Mouse (Mus musculus) MEL (cell line): ENCODE measurements at regions not wholly inside any gene's neighbourhood (a gene's known extent, or its start where the extent isn't known, plus 50 kb on each side); places are given as distances from the start of the nearest gene placed in this dataset.

Source experiments
- DNase-seq: peaks from one replicate; pipeline ENCODE4 v3.0.0; 2011; ENCODE audit warnings: low read depth, low spot score
- H3K27ac ChIP-seq: 2 replicates; pipeline ENCODE4 v1.5.1; 2012; ENCODE audit warnings: low read depth, mild to moderate bottlenecking, control low read depth, low read length, moderate library complexity; ENCODE audit not compliant: control insufficient read depth
- H3K27me3 ChIP-seq, 2 experiments: fragments of 150-350 bp in 1 of 2; sonication (generic) in 1 of 2; 2 replicates each; pipeline ENCODE4 v1.6.1; 2012; ENCODE audit warnings: low read length in 2 of 2, mild to moderate bottlenecking in 2 of 2, improper control_type of control experiment in 1 of 2, moderate library complexity in 1 of 2; ENCODE audit not compliant: insufficient read depth in 2 of 2, control insufficient read depth in 1 of 2
- H3K36me3 ChIP-seq, 2 experiments: 2 replicates each; pipeline ENCODE4 v1.6.1; 2012 to 2014; ENCODE audit warnings: low read length in 2 of 2, improper control_type of control experiment in 1 of 2, inconsistent platforms in 1 of 2, mild to moderate bottlenecking in 1 of 2; ENCODE audit not compliant: insufficient read depth in 2 of 2, control insufficient read depth in 1 of 2
- H3K4me1 ChIP-seq, 2 experiments: fragments of 150-350 bp in 1 of 2; sonication (generic) in 1 of 2; 2 replicates each; pipeline ENCODE4 v1.6.1; 2012; ENCODE audit warnings: low read length in 2 of 2, improper control_type of control experiment in 1 of 2, mild to moderate bottlenecking in 1 of 2; ENCODE audit not compliant: insufficient read depth in 2 of 2, control insufficient read depth in 1 of 2
- H3K4me3 ChIP-seq, 2 experiments: fragments of 150-350 bp in 1 of 2; sonication (generic) in 1 of 2; 2 replicates each; pipeline ENCODE4 v1.5.1; 2012; ENCODE audit warnings: low read depth in 2 of 2, low read length in 2 of 2, mild to moderate bottlenecking in 2 of 2, moderate library complexity in 2 of 2, control low read depth in 1 of 2, improper control_type of control experiment in 1 of 2; ENCODE audit not compliant: control insufficient read depth in 1 of 2, insufficient read depth in 1 of 2
- H3K79me2 ChIP-seq: 2 replicates; pipeline ENCODE4 v1.6.1; 2012; ENCODE audit warnings: mild to moderate bottlenecking, low read length, moderate library complexity; ENCODE audit not compliant: control insufficient read depth, poor library complexity, insufficient read depth
- H3K9ac ChIP-seq: 2 replicates; pipeline ENCODE4 v1.6.1; 2012; ENCODE audit warnings: low read depth, mild to moderate bottlenecking, control low read depth, low read length, moderate library complexity; ENCODE audit not compliant: control insufficient read depth, poor library complexity, severe bottlenecking
- H3K9me3 ChIP-seq: fragments of 150-350 bp; sonication (generic); replicated peaks from 2 replicates; pipeline ENCODE4 v1.6.1; 2012; ENCODE audit warnings: mild to moderate bottlenecking, low read length, improper control_type of control experiment, moderate library complexity; ENCODE audit not compliant: insufficient read depth
- CHD1 ChIP-seq: IDR thresholded peaks from 2 replicates; pipeline ENCODE4 v1.6.1; 2012; ENCODE audit warnings: low read depth, mild to moderate bottlenecking, inconsistent platforms, low read length, improper control_type of control experiment
- CTCF ChIP-seq, 3 experiments: IDR thresholded peaks in 2 of 3; conservative IDR thresholded peaks in 1 of 3; 2 replicates each; pipeline ENCODE4 v1.5.1; 2011 to 2012; ENCODE audit warnings: low read length in 3 of 3, low read depth in 2 of 3, mild to moderate bottlenecking in 2 of 3, improper control_type of control experiment in 1 of 3, inconsistent platforms in 1 of 3, mixed read lengths in 1 of 3, moderate library complexity in 1 of 3; ENCODE audit not compliant: control insufficient read depth in 1 of 3, insufficient read depth in 1 of 3, poor library complexity in 1 of 3, severe bottlenecking in 1 of 3
- EP300 ChIP-seq, 2 experiments: IDR thresholded peaks; 2 replicates each; pipeline ENCODE4 v1.6.1; 2011; ENCODE audit warnings: improper control_type of control experiment in 2 of 2, low read length in 2 of 2, low read depth in 1 of 2, mild to moderate bottlenecking in 1 of 2
- ETS1 ChIP-seq: IDR thresholded peaks from 2 replicates; pipeline ENCODE4 v1.6.1; 2012; ENCODE audit warnings: low read depth, mild to moderate bottlenecking, inconsistent platforms, low read length, improper control_type of control experiment, moderate library complexity
- GABPA ChIP-seq: IDR thresholded peaks from 2 replicates; pipeline ENCODE4 v1.6.1; 2012; ENCODE audit warnings: low read depth, mild to moderate bottlenecking, inconsistent platforms, low read length, improper control_type of control experiment, moderate library complexity
- GATA1 ChIP-seq: IDR thresholded peaks from 2 replicates; pipeline ENCODE4 v1.6.1; 2011; ENCODE audit warnings: low read depth, low read length, improper control_type of control experiment
- HCFC1 ChIP-seq: IDR thresholded peaks from 2 replicates; pipeline ENCODE4 v1.6.1; 2012; ENCODE audit warnings: low read depth, mild to moderate bottlenecking, inconsistent platforms, low read length, improper control_type of control experiment, moderate library complexity
- JUND ChIP-seq: IDR thresholded peaks from 2 replicates; pipeline ENCODE4 v1.6.1; 2011; ENCODE audit warnings: low read depth, mild to moderate bottlenecking, improper control_type of control experiment, low read length
- MAX ChIP-seq: IDR thresholded peaks from 2 replicates; pipeline ENCODE4 v1.6.1; 2011; ENCODE audit warnings: low read length, improper control_type of control experiment
- MAZ ChIP-seq: IDR thresholded peaks from 2 replicates; pipeline ENCODE4 v1.6.1; 2012; ENCODE audit warnings: low read depth, mild to moderate bottlenecking, inconsistent platforms, low read length, improper control_type of control experiment
- MEF2A ChIP-seq: IDR thresholded peaks from 2 replicates; pipeline ENCODE4 v1.6.1; 2014; ENCODE audit warnings: low read depth, mild to moderate bottlenecking, inconsistent platforms, low read length, improper control_type of control experiment; ENCODE audit not compliant: poor library complexity, insufficient replicate concordance, severe bottlenecking; ENCODE audit errors: extremely low read depth
- MYB ChIP-seq: IDR thresholded peaks from 2 replicates; pipeline ENCODE4 v1.6.1; 2011; ENCODE audit warnings: mild to moderate bottlenecking, low read depth, low read length, improper control_type of control experiment
- NELFE ChIP-seq: IDR thresholded peaks from 2 replicates; pipeline ENCODE4 v1.6.1; 2011; ENCODE audit warnings: low read depth, low read length, improper control_type of control experiment
- NRF1 ChIP-seq: IDR thresholded peaks from 2 replicates; pipeline ENCODE4 v1.6.1; 2014; ENCODE audit warnings: low read depth, mild to moderate bottlenecking, inconsistent platforms, low read length, improper control_type of control experiment, moderate library complexity; ENCODE audit not compliant: poor library complexity, insufficient read depth, severe bottlenecking
- POLR2A ChIP-seq, 2 experiments: IDR thresholded peaks; 2 replicates each; pipeline ENCODE4 v1.6.1; 2011 to 2012; ENCODE audit warnings: low read length in 2 of 2, mild to moderate bottlenecking in 2 of 2, control low read depth in 1 of 2, improper control_type of control experiment in 1 of 2, low read depth in 1 of 2, moderate library complexity in 1 of 2; ENCODE audit not compliant: control insufficient read depth in 1 of 2, insufficient read depth in 1 of 2, poor library complexity in 1 of 2
- POLR2AphosphoS2 ChIP-seq: IDR thresholded peaks from 2 replicates; pipeline ENCODE4 v1.6.1; 2011; ENCODE audit warnings: low read length, improper control_type of control experiment
- POLR2AphosphoS5 ChIP-seq: IDR thresholded peaks from 2 replicates; pipeline ENCODE4 v1.6.1; 2012; ENCODE audit warnings: low read depth, borderline replicate concordance, mild to moderate bottlenecking, inconsistent platforms, low read length, moderate library complexity, mixed read lengths
- RAD21 ChIP-seq: IDR thresholded peaks from 2 replicates; pipeline ENCODE4 v1.6.1; 2011; ENCODE audit warnings: mild to moderate bottlenecking, low read depth, low read length, improper control_type of control experiment
- RCOR1 ChIP-seq: IDR thresholded peaks from 2 replicates; pipeline ENCODE4 v1.6.1; 2012; ENCODE audit warnings: low read depth, mild to moderate bottlenecking, inconsistent platforms, low read length, improper control_type of control experiment
- SIN3A ChIP-seq: IDR thresholded peaks from 2 replicates; pipeline ENCODE4 v1.6.1; 2012; ENCODE audit warnings: low read length, improper control_type of control experiment, inconsistent platforms
- TBP ChIP-seq: IDR thresholded peaks from 2 replicates; pipeline ENCODE4 v1.8.0; 2011; ENCODE audit warnings: low read depth, low read length, improper control_type of control experiment
- USF1 ChIP-seq: IDR thresholded peaks from 2 replicates; pipeline ENCODE4 v1.6.1; 2014; ENCODE audit warnings: low read depth, mild to moderate bottlenecking, inconsistent platforms, low read length, improper control_type of control experiment, moderate library complexity
- ZMIZ1 ChIP-seq: IDR thresholded peaks from 2 replicates; pipeline ENCODE4 v1.6.1; 2012; ENCODE audit warnings: low read depth, mild to moderate bottlenecking, inconsistent platforms, low read length, improper control_type of control experiment, moderate library complexity

DNA sequence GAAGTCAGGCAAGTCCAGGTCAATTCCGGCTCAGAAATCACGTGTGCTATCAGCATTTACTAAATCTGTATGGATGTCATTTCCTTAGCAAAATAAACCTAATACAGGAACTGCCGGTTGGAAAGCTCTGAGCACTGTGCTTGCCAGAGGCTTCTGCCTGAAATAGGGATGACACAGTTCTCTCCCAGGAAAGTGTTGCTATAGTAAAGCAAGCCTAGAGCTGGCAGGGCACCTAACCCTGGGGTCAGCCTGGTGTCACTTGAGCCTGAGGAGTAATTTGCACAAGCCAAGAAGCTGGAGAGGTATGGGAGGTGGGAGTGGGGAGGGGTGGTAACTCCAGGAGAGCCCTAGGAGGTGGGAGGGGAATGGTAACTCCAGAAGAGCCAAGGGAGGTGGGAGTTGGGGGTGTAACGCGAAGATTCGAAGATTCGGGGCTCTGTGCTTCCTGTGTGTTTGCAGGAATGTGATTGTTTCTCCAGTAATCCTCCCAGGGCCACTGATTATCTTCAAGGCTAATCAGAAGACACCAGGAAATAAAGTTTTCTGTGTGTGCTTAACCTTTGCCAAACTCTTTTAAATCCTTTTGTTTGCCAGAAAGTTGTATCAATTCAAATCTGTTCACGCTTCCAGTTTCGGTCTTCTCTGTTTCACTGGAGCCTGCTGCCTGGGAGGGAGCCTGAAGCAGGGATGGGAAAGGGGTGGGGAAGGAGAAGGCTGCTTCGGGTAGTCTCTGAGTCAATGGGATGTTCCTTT is 111.3 kb downstream of the Cd24a start:
- Histone ChIP-seq H3K27me3 (no peaks in the 10 kb centered on the region; a peak in 1 of 4 replicates), H3K36me3 (peaks cover 0 to 2% of the 10 kb centered on the region in 2 experiments; a peak in 1 of 4 replicates), H3K9ac (no peak overlapping the region), H3K9me3 (no peaks in the 10 kb centered on the region), H3K27ac (no peak overlapping the region), H3K4me3 (no peak overlapping the region), H3K79me2 (no peaks in the 10 kb centered on the region), H3K4me1 (peaks cover 0 to 3% of the 10 kb centered on the region in 2 experiments; a peak in 2 of 4 replicates)
- no peak for DNase-seq
- TF ChIP-seq MYB: no peak
- no peak for TF ChIP-seq CHD1
- no peak for TF ChIP-seq HCFC1
- TF ChIP-seq ETS1: no peak
- TF ChIP-seq RCOR1: no peak
- no peak for TF ChIP-seq JUND
- TF ChIP-seq TBP: no peak
- no peak for TF ChIP-seq NELFE
- TF ChIP-seq NRF1: no peak
- TF ChIP-seq ZMIZ1: no peak
- TF ChIP-seq GABPA: no peak
- TF ChIP-seq USF1: no peak
- TF ChIP-seq POLR2AphosphoS5: no peak
- no peak for TF ChIP-seq RAD21
- no peak for TF ChIP-seq CTCF (IDR thresholded peaks at IDR 0.05 in 2 of 3, conservative IDR thresholded peaks at IDR 0.05 in 1 of 3; ENCODE audit: control insufficient read depth in 1 of 3, insufficient read depth in 1 of 3, low read depth in 2 of 3, low read length in 3 of 3, poor library complexity in 1 of 3, severe bottlenecking in 1 of 3)
- no peak for TF ChIP-seq MEF2A
- no peak for TF ChIP-seq MAZ

DNA sequence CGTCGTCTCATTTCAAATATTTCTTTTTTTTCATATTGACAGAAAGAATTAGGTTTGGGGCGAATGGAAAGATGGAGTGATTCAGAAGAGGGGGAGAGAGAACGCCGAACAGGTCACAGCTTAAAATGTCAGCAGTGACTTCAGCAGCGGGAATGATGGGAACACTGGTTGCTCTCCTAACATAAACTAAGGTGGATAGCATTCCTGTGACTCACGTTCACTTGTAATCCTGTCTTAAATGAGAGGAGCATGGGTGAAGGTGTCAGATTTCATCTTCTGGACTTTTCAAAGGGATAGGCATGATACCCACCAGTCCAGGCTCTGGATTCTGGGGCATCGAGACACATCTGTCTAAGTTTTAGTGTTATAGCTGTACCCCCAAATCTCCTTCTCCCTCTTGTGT is 111.8 kb downstream of the Cd24a start:
- H3K9me3 ChIP-seq: no peaks in the 10 kb centered on the region
- peaks cover 0 to 8% of the 10 kb centered on the region in 2 experiments for H3K4me1 ChIP-seq
- H3K79me2 ChIP-seq: no peaks in the 10 kb centered on the region
- no peak overlapping the region for H3K4me3 ChIP-seq
- H3K27ac ChIP-seq: no peak overlapping the region
- H3K9ac ChIP-seq: no peak overlapping the region
- TF ChIP-seq POLR2AphosphoS2: no peak
- TF ChIP-seq GABPA: no peak
- TF ChIP-seq POLR2A (IDR thresholded peaks at IDR 0.05; ENCODE audit: control insufficient read depth in 1 of 2, insufficient read depth in 1 of 2, low read depth in 1 of 2, low read length in 2 of 2, poor library complexity in 1 of 2): no peak
- TF ChIP-seq SIN3A: no peak
- no peak for TF ChIP-seq GATA1
- no peak for TF ChIP-seq MAX
- TF ChIP-seq MAZ: no peak
- TF ChIP-seq USF1: no peak
- TF ChIP-seq EP300 (IDR thresholded peaks at IDR 0.05; ENCODE audit: low read depth in 1 of 2, low read length in 2 of 2): no peak
- TF ChIP-seq RAD21: no peak
- H3K36me3 ChIP-seq: peaks cover 0 to 5% of the 10 kb centered on the region in 2 experiments; a peak in 1 of 4 replicates
- no peak for DNase-seq
- no peaks in the 10 kb centered on the region; a peak in 1 of 4 replicates for H3K27me3 ChIP-seq
